Mouse (Mus musculus) kidney, postnatal 14 days (tissue): ENCODE results near the gene 4632433K11Rik.

Experiments used
- DNase-seq: peaks from one replicate; pipeline ENCODE4 v3.0.0; 2022; ENCODE audit warnings: mixed read lengths

Gene 4632433K11Rik

DNA sequence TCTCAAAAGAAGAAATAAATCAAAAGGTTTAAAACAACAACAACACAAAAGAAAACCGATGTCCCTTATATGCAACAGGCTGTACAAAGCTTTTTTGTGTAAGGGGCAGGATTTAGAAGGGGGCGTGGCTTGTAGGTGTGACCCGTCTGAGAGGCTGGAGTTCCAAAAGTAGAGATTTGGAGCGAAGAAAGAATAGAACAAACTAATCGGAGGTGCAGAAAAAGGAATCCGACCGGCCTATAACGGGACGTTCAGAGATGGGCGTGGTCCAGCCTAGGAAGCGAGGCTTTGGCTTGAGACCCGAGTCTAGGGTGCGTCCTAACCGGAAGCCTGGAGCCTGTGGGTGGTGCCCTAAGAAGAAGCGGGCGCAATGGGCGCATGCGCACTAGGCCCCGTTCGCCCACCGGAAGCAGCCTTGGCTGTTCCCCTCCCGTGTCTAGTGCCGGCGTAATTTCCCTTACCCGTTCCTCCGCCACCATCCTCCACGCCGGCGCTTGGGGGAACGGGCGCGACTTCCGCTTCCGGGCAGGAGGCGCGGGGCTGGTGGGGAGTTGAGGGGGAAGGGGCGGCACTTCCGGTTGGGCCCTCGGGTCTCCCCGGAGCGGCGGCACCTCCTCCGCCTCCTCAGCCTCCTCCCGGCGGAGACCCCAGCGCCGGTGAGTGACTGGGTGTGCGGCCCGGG is 13.8 kb upstream of the 4632433K11Rik start, which contains the start of the genes Zfp865 and Ccdc106:
Gene Zfp865, plus strand, starts transcription at position 377 of the 682 bp plus-strand sequence.
Gene Ccdc106, plus strand, starts transcription at position 554 of the 682 bp plus-strand sequence.
- DNase-seq = peak; percentile 100

DNA sequence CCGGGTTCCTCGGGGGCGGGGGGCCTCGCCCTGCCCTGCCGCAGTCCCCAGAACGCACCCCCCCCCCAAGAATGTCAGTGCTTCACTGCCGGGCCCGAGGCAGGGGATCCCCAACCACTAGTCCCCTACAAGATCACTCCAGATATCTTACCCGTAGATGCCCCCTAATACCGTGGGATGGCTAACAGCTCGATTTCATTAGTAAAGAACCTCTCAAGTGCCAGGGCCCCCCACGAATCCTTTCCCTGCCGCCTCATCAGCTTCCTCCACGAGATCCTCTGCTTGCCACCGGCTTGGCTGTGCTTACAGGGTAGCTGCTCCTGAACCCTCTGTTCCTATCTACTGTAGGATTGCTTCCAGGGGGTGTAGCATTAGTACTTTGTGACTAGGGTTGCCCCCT is 13.2 kb upstream of the 4632433K11Rik start:
- DNase-seq = no peak

GRCm38 (mm10) chr7:5021197-5021596 is 12.7 kb upstream of the 4632433K11Rik start:
- DNase-seq = no peak

DNA sequence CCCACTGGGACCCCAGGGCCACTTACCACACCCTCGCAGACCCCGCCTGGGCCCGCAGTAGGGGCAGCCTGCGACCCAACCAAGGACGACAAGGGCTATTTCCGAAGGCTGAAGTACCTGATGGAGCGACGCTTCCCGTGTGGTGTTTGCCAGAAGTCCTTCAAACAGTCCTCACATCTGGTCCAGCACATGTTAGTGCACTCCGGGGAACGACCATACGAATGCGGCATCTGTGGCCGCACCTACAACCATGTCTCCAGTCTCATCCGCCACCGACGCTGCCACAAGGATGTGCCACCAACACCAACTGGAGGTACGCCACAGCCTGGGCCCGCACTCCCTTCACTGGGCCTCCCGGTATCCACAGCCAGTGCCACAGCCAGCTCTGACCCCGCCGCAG is 4.4 kb upstream of the 4632433K11Rik start:
- DNase-seq = no peak

DNA sequence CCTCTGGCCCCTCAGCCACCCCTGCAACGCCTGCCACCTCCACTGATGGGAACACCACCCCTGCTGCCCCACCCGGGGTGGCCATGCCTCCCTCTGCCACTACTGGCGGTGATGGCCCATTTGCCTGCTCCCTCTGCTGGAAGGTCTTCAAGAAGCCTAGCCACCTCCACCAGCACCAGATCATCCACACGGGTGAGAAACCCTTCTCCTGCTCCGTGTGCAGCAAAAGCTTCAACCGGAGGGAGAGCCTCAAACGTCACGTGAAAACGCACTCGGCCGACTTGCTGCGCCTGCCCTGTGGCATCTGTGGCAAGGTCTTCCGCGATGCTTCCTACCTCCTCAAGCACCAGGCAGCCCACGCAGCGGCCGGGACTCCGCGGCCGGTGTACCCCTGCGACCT is 4.0 kb upstream of the 4632433K11Rik start:
- no peak for DNase-seq

DNA sequence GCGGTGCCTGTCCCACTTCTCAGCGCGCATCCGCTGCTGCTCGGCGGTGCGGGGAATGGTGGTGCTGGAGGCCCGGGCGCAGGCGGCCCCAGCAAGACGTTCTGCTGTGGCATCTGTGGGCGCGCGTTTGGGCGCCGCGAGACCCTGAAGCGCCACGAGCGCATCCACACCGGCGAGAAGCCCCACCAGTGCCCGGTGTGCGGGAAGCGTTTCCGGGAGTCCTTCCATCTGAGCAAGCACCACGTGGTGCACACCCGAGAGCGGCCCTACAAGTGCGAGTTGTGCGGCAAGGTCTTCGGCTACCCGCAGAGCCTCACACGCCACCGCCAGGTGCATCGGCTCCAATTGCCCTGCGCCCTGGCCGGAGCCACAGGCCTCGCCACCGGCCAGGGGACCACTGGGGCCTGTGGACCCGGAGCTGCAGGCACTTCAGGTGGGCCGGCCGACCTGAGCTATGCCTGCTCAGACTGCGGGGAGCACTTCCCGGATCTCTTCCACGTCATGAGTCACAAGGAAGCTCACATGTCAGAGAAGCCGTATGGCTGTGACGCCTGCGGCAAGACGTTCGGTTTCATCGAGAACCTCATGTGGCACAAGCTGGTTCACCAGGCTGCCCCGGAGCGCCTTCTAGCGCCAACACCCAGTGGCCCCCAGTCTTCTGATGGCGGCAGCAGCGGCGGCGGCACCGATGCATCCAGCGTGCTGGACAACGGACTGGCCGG is 3.2 kb upstream of the 4632433K11Rik start:
- DNase-seq = no peak

DNA sequence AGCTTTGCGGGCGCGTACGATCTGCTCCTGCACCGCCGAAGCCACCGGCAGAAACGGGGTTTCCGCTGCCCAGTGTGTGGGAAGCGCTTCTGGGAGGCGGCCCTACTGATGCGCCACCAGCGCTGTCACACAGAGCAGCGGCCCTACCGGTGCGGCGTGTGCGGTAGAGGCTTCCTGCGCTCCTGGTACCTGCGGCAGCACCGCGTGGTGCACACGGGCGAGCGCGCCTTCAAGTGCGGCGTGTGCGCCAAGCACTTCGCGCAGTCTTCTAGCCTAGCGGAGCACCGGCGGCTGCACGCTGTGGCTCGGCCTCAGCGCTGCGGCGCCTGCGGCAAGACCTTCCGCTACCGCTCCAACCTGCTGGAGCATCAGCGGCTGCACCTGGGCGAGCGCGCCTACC is 2.4 kb upstream of the 4632433K11Rik start:
- no peak for DNase-seq

DNA sequence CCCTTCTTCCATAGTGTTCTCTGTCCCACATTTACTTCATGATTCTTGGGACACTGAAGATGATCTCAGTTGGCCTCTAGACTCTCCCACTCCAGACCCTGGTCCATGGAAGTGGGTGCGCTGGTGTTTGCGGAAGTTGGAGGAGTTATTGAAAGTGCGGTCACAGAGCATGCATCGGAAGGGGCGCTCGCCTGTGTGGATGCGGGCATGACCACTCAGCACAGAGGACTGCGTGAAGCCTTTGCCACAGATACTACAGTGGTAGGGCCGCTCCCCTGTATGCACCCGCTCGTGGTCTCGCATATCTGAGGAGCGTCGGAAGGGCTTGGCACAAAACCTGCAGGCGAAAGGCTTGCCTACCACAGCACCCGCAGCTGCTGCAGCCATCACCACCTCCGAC is 1.7 kb downstream of the 4632433K11Rik start:
- DNase-seq = no peak

DNA sequence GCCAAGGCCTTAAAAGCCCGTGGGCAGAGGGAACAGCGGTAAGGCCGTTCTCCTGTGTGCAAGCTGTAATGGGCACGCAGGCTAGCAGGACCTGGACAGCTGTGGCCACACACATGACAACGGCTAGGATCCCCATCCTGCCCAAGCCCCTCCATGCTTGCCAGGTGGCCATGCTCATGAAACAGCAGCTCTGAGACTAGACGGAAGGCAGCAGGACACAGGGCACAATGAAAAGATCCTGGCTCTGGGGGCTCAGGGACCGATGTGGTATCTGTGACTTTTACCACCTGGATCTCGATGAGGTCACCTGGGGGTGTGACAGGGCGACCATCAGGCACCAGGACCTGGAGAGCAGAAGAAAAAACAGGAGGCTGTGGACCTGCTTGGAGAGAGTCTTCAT is 2.2 kb downstream of the 4632433K11Rik start:
- DNase-seq = no peak

- DNase-seq = no peak
Observed at GRCm38 (mm10) chr7:5037026-5037425, 3.1 kb downstream of the 4632433K11Rik start.

- no peak for DNase-seq
Observed at GRCm38 (mm10) chr7:5037467-5037866, 3.5 kb downstream of the 4632433K11Rik start.

DNA sequence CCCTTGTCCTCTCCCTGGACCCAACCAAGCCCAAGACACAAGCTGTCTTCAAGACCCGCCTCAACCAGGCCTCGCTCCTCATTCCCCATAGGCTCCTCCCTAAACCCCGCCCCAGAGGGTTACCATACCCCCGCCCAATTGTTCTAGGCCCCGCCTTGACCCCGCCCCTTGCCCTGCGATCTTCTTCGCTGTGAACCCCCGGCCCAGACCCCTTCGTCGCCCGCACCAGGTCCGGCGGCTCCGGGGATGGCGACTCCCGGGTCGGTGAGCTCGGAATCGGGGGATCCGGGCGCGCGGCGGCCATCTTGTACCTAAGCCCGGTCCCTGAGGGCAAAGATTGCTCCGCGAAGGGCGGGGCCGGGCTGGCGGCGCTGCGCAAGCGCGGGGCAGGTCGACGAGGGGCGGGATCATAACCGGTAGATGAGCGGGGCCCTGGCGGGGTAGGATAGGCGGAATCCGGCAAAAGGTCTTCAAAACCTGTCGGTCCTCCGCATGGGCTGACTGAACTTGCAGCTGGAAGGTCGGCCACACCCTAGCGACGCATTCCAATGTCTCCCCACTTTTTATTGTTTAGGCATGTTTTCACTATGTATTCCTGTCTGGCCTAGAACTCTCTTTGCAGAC is 4.3 kb downstream of the 4632433K11Rik start, which contains the start of gene Zfp784:
Gene Zfp784, minus strand, starts transcription at position 338 of the 624 bp plus-strand sequence.
- peak; percentile 96 for DNase-seq

- no peak for DNase-seq
Observed at GRCm38 (mm10) chr7:5038940-5039339, 5.0 kb downstream of the 4632433K11Rik start.

DNA sequence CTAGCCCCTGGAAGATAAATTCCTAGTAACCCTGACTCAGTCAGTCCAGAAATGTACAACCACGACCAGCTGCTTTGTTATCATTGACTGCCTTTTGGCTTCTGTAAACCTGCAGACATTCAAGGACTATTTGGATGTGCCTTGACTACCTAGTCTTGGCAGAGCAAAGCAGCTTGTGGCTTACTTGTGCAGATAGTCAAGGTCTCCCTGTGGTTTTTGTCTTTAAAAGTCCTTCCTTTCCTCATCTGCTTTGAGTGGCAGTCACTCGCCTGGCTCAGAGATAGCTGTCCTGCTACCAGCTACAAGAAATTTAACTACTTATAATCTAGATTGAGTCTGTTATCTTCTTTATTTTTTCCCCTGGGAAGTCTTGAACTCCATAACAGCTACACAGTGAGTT is 11.1 kb downstream of the 4632433K11Rik start:
- DNase-seq = no peak

GRCm38 (mm10) chr7:5046112-5046511 is 12.2 kb downstream of the 4632433K11Rik start:
- no peak for DNase-seq

- DNase-seq = peak; percentile 47
Observed at GRCm38 (mm10) chr7:5047313-5047712, 13.4 kb downstream of the 4632433K11Rik start.

GRCm38 (mm10) chr7:5051193-5052192 is 17.6 kb downstream of the 4632433K11Rik start, which contains the start of gene Zfp580:
TSS of gene Zfp580 (plus strand) at chr7:5051538.
- DNase-seq = peak; percentile 82

DNA sequence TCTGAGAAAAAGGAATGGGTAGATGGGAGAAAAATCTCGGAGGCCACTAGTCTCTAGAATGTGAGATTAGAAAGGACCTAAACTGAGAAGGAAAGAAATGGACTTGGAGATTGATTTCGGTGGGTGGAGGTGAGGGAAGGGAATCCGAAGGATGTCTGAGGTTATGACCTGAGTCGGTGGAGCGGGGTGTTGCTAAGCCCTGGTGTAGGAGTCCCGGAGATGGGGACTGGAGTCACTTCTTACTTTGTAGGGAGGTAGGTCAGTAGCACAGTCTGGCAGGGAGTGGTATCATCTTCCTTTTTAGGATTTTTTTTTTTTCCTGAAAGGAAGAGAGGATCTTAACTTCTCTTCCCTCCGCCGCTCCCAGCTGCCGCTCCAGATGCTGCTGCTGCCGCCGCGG is 18.5 kb downstream of the 4632433K11Rik start:
- DNase-seq = no peak

- DNase-seq = peak; percentile 21
Observed at GRCm38 (mm10) chr7:5052931-5053343, 19.0 kb downstream of the 4632433K11Rik start.

DNA sequence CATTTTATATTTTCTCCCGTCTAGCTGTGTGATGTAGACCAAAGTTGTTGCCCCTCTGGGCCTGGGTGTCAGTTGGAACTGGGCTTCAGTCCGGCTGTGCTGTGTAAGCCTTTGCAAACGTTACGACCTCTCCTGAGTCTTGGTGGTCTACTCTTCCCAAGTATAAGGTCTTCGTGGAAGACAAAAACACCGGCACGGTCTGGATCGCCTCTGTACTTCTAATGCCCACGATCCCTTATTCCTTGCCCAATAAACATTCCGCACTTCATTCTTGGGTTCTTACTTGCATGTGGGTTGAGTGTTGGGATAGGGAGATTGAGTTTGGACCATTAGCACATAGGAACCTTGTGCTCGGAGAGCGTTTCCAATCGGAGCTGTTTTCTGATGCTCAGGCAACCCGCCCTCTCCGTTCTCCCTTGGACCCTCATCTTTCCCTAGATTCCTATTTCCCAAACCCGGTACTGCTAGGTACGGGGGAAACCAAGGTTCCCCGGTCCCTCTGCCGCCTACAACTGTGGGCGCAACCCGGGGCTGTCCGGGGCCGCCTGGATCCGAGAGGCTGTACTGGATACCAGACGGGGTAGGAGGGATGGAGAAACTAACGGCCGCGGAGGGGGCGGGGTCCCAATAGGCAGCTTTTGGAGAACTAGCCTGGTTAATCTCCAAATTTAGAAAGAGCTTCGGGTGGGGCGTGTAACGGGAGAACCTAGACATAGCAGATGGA is 19.7 kb downstream of the 4632433K11Rik start:
- DNase-seq = no peak

DNA sequence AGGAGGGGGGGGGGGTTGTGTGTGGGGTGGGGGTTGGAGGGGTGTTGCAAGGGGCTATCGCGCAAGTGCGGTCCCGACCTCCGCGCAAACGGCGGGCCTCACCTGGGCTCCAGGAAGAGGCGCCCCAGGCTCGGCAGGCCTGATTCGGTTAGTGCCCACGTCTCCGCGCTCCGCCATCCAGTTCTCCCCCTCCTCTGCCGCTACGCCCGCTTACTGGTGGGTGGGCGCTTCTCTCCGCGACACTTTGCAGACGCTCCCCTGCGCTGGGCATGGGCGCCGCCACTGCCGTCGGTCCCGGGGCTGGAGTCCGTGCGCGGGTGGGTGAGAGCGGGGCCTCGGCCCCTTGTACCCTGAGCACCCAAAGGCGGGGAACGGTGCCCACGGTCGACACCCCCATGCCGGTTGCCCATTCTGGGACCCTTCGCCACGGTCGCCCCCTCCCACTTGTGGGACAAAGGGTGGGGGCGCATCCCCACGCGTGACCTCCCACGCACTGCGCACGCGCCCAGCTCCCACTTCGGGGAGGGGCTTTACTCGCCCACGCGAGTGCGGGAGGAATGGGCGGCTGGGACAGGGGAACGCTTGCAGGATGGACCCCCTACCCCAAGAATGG is 22.8 kb downstream of the 4632433K11Rik start:
- DNase-seq = peak; percentile 30
